Mouse (Mus musculus) kidney, adult 2 months (tissue): ENCODE results near the gene Best2.

Experiments
- CTCF ChIP-seq: fragments of 200-500 bp; conservative IDR thresholded peaks from 2 replicates; pipeline ENCODE4 v1.5.1; 2011; ENCODE audit warnings: low read depth, mild to moderate bottlenecking, control low read depth, low read length, moderate library complexity, mixed read lengths; ENCODE audit not compliant: insufficient read depth, insufficient read length
- POLR2A ChIP-seq: fragments of 200-500 bp; IDR thresholded peaks from one replicate; pipeline ENCODE4 v1.6.1; 2011; ENCODE audit warnings: low read depth, low read length, control low read depth

- TF ChIP-seq POLR2A = no peak
- TF ChIP-seq CTCF = no peak
Measured at GRCm38 (mm10) chr8:85037366-85037680, 23.0 kb upstream of the Best2 start.
